Mouse (Mus musculus): ENCODE results near the gene Gm20388. TPM values are rescaled to one million over a fixed set of nuclear protein-coding genes. Genes with fewer than 3 reads are reported as not detected.
A peak's percentile ranks its signal among the peaks of the same experiment; 100 is the strongest.

Gm20388 gene
- total RNA-seq, 1 experiment, result 27.0 TPM

- Histone ChIP-seq H3K9me3 (ENCODE audit: control insufficient read depth, insufficient read depth, low read depth, low read length) (no peaks in the 10 kb centered on the region), H3K4me1 (ENCODE audit: control insufficient read depth in 2 of 2, insufficient read depth in 2 of 2, low read length in 2 of 2, poor library complexity in 1 of 2) (peaks cover 2 to 14% of the 10 kb centered on the region in 2 experiments; a peak in 3 of 4 replicates), H3K27ac (ENCODE audit: insufficient read depth, low read depth, low read length, poor library complexity, severe bottlenecking) (no peak overlapping the region), H3K4me3 (ENCODE audit: insufficient read depth in 1 of 2, low read depth in 1 of 2, low read length in 2 of 2, poor library complexity in 1 of 2, severe bottlenecking in 1 of 2) (no peak overlapping the region), H3K36me3 (ENCODE audit: control insufficient read depth, insufficient read depth, low read length, poor library complexity, severe bottlenecking) (no peaks in the 10 kb centered on the region), H3K9ac (ENCODE audit: insufficient read depth, low read depth, low read length, poor library complexity, severe bottlenecking) (no peak overlapping the region)
- DNase-seq (ENCODE audit: low read depth, low spot score), result peak; percentile 80
- TF ChIP-seq ZNF384 (IDR thresholded peaks at IDR 0.05; ENCODE audit: low read depth, low read length) (no peak), MAFK (IDR thresholded peaks at IDR 0.05; ENCODE audit: insufficient read depth, low read depth, low read length) (0 out of 2 replicates have a peak, but pooled peaks have one; percentile 17), CHD2 (IDR thresholded peaks at IDR 0.05; ENCODE audit: low read depth, low read length) (peak; percentile 42; the same call in 1 of the 2 replicates)
- in situ Hi-C loops (cut with MboI; ENCODE audit: low sequenced_read_pairs in 2 of 2, unreplicated experiment in 2 of 2), result no loop called here
These were observed 4177.5 kb downstream of the Gm20388 start for GRCm38 (mm10) chr8:124088092-124088613.

GRCm38 (mm10) chr8:124089016-124089415, 4178.4 kb downstream of the Gm20388 start:
- no peak for DNase-seq (ENCODE audit: low read depth, low spot score)
- TF ChIP-seq HCFC1 (IDR thresholded peaks at IDR 0.05; ENCODE audit: borderline replicate concordance, insufficient read depth, low read length) (no peak), ZC3H11A (IDR thresholded peaks at IDR 0.05; ENCODE audit: borderline replicate concordance, low read depth, low read length) (no peak), CHD2 (IDR thresholded peaks at IDR 0.05; ENCODE audit: low read depth, low read length) (no peak), ZNF384 (IDR thresholded peaks at IDR 0.05; ENCODE audit: low read depth, low read length) (no peak), MAFK (IDR thresholded peaks at IDR 0.05; ENCODE audit: insufficient read depth, low read depth, low read length) (no peak)
- no peaks in the 10 kb centered on the region for H3K36me3 ChIP-seq (ENCODE audit: control insufficient read depth, insufficient read depth, low read length, poor library complexity, severe bottlenecking)
- H3K9ac ChIP-seq (ENCODE audit: insufficient read depth, low read depth, low read length, poor library complexity, severe bottlenecking), result no peak overlapping the region
- H3K27ac ChIP-seq (ENCODE audit: insufficient read depth, low read depth, low read length, poor library complexity, severe bottlenecking), result no peak overlapping the region
- no peaks in the 10 kb centered on the region for H3K9me3 ChIP-seq (ENCODE audit: control insufficient read depth, insufficient read depth, low read depth, low read length)
- peaks cover 2 to 14% of the 10 kb centered on the region in 2 experiments; a peak in 3 of 4 replicates for H3K4me1 ChIP-seq (ENCODE audit: control insufficient read depth in 2 of 2, insufficient read depth in 2 of 2, low read length in 2 of 2, poor library complexity in 1 of 2)
- no peak overlapping the region for H3K4me3 ChIP-seq (ENCODE audit: insufficient read depth in 1 of 2, low read depth in 1 of 2, low read length in 2 of 2, poor library complexity in 1 of 2, severe bottlenecking in 1 of 2)
- in situ Hi-C loops (cut with MboI; ENCODE audit: low sequenced_read_pairs in 2 of 2, unreplicated experiment in 2 of 2), result no loop called here

GRCm38 (mm10) chr8:124090473-124090872, 4179.8 kb downstream of the Gm20388 start:
- H3K27ac ChIP-seq (ENCODE audit: insufficient read depth, low read depth, low read length, poor library complexity, severe bottlenecking), result no peak overlapping the region
- no peak for DNase-seq (ENCODE audit: low read depth, low spot score)
- no peak overlapping the region for H3K9ac ChIP-seq (ENCODE audit: insufficient read depth, low read depth, low read length, poor library complexity, severe bottlenecking)
- no peaks in the 10 kb centered on the region for H3K9me3 ChIP-seq (ENCODE audit: control insufficient read depth, insufficient read depth, low read depth, low read length)
- peaks cover 2 to 14% of the 10 kb centered on the region in 2 experiments; a peak in 3 of 4 replicates for H3K4me1 ChIP-seq (ENCODE audit: control insufficient read depth in 2 of 2, insufficient read depth in 2 of 2, low read length in 2 of 2, poor library complexity in 1 of 2)
- no peaks in the 10 kb centered on the region for H3K36me3 ChIP-seq (ENCODE audit: control insufficient read depth, insufficient read depth, low read length, poor library complexity, severe bottlenecking)
- TF ChIP-seq MAFK (IDR thresholded peaks at IDR 0.05; ENCODE audit: insufficient read depth, low read depth, low read length) (no peak), ZNF384 (IDR thresholded peaks at IDR 0.05; ENCODE audit: low read depth, low read length) (no peak), ZC3H11A (IDR thresholded peaks at IDR 0.05; ENCODE audit: borderline replicate concordance, low read depth, low read length) (no peak), HCFC1 (IDR thresholded peaks at IDR 0.05; ENCODE audit: borderline replicate concordance, insufficient read depth, low read length) (no peak), CHD2 (IDR thresholded peaks at IDR 0.05; ENCODE audit: low read depth, low read length) (no peak)
- no peak overlapping the region for H3K4me3 ChIP-seq (ENCODE audit: insufficient read depth in 1 of 2, low read depth in 1 of 2, low read length in 2 of 2, poor library complexity in 1 of 2, severe bottlenecking in 1 of 2)
- in situ Hi-C loops (cut with MboI; ENCODE audit: low sequenced_read_pairs in 2 of 2, unreplicated experiment in 2 of 2), result no loop called here

GRCm38 (mm10) chr8:124098953-124099622, 4188.4 kb downstream of the Gm20388 start:
- H3K4me1 ChIP-seq (ENCODE audit: control insufficient read depth in 2 of 2, insufficient read depth in 2 of 2, low read length in 2 of 2, poor library complexity in 1 of 2), result no peaks in the 10 kb centered on the region
- H3K36me3 ChIP-seq (ENCODE audit: control insufficient read depth, insufficient read depth, low read length, poor library complexity, severe bottlenecking), result no peaks in the 10 kb centered on the region
- no peak overlapping the region for H3K9ac ChIP-seq (ENCODE audit: insufficient read depth, low read depth, low read length, poor library complexity, severe bottlenecking)
- H3K4me3 ChIP-seq (ENCODE audit: insufficient read depth in 1 of 2, low read depth in 1 of 2, low read length in 2 of 2, poor library complexity in 1 of 2, severe bottlenecking in 1 of 2), result no peak overlapping the region
- H3K9me3 ChIP-seq (ENCODE audit: control insufficient read depth, insufficient read depth, low read depth, low read length), result no peaks in the 10 kb centered on the region
- TF ChIP-seq MAFK (IDR thresholded peaks at IDR 0.05; ENCODE audit: insufficient read depth, low read depth, low read length), result no peak
- no peak overlapping the region for H3K27ac ChIP-seq (ENCODE audit: insufficient read depth, low read depth, low read length, poor library complexity, severe bottlenecking)
- no peak for DNase-seq (ENCODE audit: low read depth, low spot score)
- in situ Hi-C loops (cut with MboI; ENCODE audit: low sequenced_read_pairs in 2 of 2, unreplicated experiment in 2 of 2), result no loop called here

GRCm38 (mm10) chr8:124099623-124099965, 4189.0 kb downstream of the Gm20388 start:
- TF ChIP-seq ZC3H11A (IDR thresholded peaks at IDR 0.05; ENCODE audit: borderline replicate concordance, low read depth, low read length) (no peak), MAFK (IDR thresholded peaks at IDR 0.05; ENCODE audit: insufficient read depth, low read depth, low read length) (no peak), CHD2 (IDR thresholded peaks at IDR 0.05; ENCODE audit: low read depth, low read length) (no peak), HCFC1 (IDR thresholded peaks at IDR 0.05; ENCODE audit: borderline replicate concordance, insufficient read depth, low read length) (no peak), ZNF384 (IDR thresholded peaks at IDR 0.05; ENCODE audit: low read depth, low read length) (no peak)
- H3K4me3 ChIP-seq (ENCODE audit: insufficient read depth in 1 of 2, low read depth in 1 of 2, low read length in 2 of 2, poor library complexity in 1 of 2, severe bottlenecking in 1 of 2), result no peak overlapping the region
- DNase-seq (ENCODE audit: low read depth, low spot score), result no peak

More at GRCm38 (mm10) chr8:124099623-124099965, 4189.0 kb downstream of the Gm20388 start:
- Histone ChIP-seq H3K36me3 (ENCODE audit: control insufficient read depth, insufficient read depth, low read length, poor library complexity, severe bottlenecking) (no peaks in the 10 kb centered on the region), H3K9ac (ENCODE audit: insufficient read depth, low read depth, low read length, poor library complexity, severe bottlenecking) (no peak overlapping the region), H3K4me1 (ENCODE audit: control insufficient read depth in 2 of 2, insufficient read depth in 2 of 2, low read length in 2 of 2, poor library complexity in 1 of 2) (no peaks in the 10 kb centered on the region), H3K9me3 (ENCODE audit: control insufficient read depth, insufficient read depth, low read depth, low read length) (no peaks in the 10 kb centered on the region), H3K27ac (ENCODE audit: insufficient read depth, low read depth, low read length, poor library complexity, severe bottlenecking) (no peak overlapping the region)
- in situ Hi-C loops (cut with MboI; ENCODE audit: low sequenced_read_pairs in 2 of 2, unreplicated experiment in 2 of 2), result no loop called here
